Mouse (Mus musculus) Muller cell, postnatal 12 days (primary cell): ENCODE measurements at regions not wholly inside any gene's neighbourhood (a gene's known extent, or its start where the extent isn't known, plus 50 kb on each side); places are given as distances from the start of the nearest gene placed in this dataset.
A peak's percentile ranks its signal among the peaks of the same experiment; 100 is the strongest.

Experiments
- DNase-seq: peaks from one replicate; pipeline ENCODE4 v3.0.0-alpha.2; 2015; ENCODE audit errors: inconsistent ontology term

DNA sequence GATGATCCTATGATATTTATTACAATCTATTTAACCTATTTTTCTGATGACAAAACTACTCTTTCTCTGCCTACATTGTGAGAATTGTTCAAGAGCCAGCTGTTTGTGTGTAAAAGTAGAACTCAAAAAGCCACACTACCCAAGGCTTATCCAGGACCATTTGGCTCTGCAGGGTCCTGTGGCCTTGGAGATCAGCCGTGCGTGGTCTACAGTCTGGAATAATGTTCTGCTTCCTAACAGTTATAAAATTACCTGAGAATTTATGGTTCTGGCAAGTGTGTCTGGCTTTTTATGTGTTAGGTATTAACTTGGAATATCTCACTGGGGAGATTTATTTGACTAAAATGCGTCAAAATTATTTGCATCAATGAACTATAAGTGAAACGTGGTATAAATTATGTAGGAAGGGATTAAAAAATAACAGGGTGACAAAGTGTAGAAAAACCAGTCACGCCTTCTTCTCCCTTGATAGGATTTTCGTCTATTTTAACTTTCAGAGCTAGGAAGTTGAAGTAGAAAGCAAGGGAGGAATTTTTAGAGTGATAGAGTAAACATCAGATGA, 1789.0 kb upstream of the Gm7489 start:
- no peak for DNase-seq

DNA sequence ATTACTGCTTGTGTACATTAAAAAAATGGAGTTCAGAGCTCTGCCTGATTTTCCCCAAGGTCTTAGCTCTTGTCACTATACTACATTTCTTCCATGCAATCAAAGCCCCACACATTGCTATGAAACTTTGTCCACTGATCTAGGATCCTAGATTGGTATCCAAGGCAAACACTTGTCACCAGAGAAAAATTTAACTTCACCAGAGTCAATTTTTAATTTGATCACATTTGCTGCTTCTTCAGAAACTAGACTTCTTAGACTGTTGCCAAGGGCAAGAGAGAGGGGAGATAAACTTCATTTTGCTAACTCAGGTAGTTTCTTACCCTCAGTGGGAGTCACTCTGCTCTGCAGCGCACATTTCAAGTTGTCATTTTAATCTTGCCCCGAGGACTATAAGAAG, 1775.9 kb upstream of the Gm7489 start:
- no peak for DNase-seq

- DNase-seq = no peak
Observed at GRCm38 (mm10) chr15:52114368-52115036, 1770.2 kb upstream of the Gm7489 start.

DNA sequence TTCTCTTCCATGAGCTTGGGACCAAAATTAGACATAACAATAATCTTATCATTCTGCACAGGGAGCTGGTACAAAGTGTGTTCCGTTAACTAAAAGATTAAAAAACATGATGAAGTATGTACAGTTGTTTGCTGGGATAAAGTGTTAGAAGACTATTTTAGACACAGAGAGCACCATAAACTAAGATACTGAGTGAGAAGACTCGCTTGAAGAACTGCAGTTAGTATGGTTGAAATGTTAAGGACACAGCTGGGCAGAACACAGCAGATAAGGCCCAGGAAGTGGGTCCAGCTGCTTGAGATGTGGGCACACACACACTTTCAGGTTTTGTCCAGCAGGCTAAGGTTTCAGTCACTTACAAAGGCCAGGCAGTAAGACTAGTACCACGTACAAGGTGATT, 1748.0 kb upstream of the Gm7489 start:
- DNase-seq = no peak

GRCm38 (mm10) chr15:52153421-52153820, 1731.3 kb upstream of the Gm7489 start:
- peak; percentile 25 for DNase-seq

DNA sequence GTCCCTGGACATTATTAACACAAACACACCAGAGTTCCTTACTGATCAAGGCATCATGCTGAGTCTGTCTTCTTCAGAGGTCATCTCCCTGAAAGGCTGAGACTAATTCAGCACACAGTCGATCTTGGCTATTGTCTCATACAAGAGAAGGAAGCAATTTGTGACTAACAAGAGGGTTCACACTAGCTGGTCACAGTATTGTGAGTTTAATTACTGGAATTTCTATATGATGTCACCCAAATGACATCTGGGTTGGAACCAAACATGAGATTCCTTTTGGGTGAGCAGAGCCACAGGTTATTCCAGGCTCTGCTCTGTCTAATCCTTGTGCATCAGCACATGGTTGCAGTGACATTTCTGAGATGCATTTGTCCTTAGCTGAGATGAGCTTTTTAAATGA, 1728.9 kb upstream of the Gm7489 start:
- DNase-seq = peak; percentile 86

DNA sequence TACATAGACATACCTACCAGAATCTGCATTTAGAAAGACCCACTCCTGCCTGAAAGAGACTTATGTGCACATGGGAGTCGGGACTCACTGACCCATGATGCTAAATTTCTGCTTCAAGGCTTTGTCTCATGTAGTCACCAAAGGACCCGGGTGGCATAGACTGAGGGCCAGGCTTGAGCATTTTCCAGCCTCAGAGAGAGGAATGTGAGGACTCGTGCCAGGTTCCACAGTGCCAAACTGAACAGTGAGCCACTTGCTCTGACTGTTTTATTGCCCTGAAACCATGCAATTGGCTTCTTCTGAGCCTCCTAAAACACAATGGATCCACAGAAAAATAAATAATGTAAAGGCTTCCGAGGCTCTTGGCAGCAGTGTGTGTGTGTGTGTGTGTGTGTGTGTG, 1727.9 kb upstream of the Gm7489 start:
- DNase-seq = peak; percentile 90

- peak; percentile 77 for DNase-seq
Observed at GRCm38 (mm10) chr15:52160181-52161088, 1724.3 kb upstream of the Gm7489 start.

DNA sequence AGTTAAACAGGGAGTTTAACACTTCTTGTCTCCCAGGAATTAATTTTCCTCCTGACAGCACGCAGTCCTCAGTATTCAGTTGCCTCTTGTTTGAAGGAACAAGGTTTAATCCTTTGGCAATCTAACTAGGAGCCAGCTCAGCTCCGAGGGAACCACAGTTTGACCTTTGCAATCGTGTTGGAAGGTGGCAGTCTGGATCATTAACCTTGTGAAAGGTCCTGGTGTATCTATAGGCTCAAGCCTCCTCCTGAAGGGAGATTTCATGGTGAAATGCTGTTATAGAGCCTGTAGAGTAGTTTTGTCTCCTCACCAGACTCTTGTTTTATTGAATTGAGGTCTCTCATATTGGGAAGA, 1723.6 kb upstream of the Gm7489 start:
- DNase-seq = no peak

- peak; percentile 85 for DNase-seq
Observed at GRCm38 (mm10) chr15:52161568-52162316, 1723.0 kb upstream of the Gm7489 start.

GRCm38 (mm10) chr15:52166144-52166543, 1718.6 kb upstream of the Gm7489 start:
- no peak for DNase-seq

DNA sequence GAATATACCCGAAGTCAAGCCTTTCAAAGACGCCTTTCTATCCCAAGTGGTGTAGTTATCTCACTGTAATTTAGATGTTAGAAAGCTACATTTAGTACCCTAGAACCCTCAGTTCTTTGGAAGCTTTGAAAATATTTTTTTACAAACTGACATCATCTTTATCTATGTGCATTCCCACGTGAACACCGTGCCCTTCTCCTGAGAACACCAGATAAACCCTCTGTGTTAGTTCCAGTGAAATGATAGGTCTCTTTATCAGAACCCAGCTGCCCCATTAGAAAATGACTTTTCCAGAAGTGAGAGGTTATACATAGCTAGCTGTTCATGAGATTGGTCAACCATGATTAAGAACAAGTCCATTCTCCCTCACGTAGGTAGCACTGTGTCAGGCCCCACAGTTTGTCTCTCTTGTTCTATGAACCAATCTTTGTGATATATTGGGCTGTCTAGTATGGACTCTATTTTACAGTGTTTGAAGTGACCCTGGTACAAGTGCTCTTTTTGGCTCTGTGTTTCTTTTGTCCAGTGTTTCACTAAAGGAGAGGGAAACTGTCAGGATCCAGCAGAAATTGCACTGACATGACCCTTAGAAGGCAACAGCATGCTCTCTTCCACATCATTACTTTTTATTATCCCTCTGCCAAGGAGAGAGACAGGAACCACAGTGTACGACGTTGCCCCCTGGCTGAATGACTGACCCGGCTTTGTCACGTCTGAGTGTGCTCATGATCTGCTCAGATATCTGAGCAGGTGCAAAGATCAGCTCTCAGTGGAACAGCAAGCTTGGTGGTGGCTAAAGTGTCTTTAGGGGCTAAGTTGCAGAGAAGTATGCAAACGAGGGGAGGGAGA, 1717.9 kb upstream of the Gm7489 start:
- DNase-seq = peak; percentile 53

GRCm38 (mm10) chr15:52167811-52168210, 1716.9 kb upstream of the Gm7489 start:
- no peak for DNase-seq

- no peak for DNase-seq
Observed at GRCm38 (mm10) chr15:52176951-52177350, 1707.8 kb upstream of the Gm7489 start.

DNA sequence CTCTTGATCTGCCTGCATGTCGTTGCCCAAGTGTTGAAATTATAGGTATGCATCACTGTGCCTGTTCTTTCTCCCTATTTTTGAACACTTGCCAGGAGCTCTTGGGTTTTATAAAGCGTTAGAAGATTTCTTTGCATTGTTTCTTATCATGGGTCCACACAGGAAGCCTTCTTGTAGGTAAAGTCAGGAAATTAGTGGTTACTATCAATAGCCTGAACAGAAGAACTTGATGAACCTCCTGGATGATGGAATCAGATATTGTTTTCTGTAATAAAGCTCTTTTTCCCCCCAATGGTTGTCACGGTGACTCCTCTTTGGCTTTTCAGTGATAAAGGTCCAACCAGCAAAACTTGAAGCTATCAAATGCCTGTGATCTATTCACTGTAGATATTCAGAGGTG, 1706.0 kb upstream of the Gm7489 start:
- DNase-seq = no peak

- DNase-seq = peak; percentile 10
Observed at GRCm38 (mm10) chr15:52179379-52179778, 1705.3 kb upstream of the Gm7489 start.

DNA sequence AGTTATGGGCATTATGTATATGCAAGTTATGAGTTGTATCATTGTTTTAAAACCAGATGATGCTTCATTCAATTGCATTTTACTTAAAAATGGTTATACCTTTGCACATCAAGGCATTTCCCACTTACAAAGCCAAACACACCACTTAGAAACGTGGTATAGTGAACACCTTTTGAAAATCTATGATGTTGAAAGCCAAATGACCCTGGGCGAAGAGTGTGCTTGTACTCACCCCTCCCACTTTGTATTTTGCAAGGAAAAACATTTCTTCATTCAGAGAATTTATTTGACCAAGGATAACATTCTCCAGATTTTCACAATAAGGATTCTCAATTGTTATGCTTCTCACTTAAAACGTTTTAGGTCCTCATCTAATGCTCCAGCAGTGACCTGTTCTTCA, 1693.5 kb upstream of the Gm7489 start:
- no peak for DNase-seq

DNA sequence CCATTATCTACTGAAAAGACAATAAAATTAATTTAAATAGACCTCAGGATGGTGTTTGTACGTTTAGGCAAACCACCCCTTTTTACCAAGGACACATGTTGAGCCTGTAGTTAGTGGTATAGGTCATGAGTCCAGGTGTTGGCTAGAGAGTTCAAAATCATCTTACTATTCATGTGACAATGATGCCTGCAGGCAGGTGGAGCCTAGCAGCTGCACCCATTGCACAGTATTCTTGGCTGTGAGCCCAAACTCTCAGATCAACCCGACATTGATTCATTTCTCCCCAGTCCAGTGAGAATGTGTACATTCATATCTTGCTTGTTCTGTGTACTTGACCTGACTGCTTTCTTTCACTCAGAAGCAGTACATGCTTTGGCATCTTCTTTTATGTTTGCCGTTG, 1677.4 kb upstream of the Gm7489 start:
- DNase-seq = no peak

DNA sequence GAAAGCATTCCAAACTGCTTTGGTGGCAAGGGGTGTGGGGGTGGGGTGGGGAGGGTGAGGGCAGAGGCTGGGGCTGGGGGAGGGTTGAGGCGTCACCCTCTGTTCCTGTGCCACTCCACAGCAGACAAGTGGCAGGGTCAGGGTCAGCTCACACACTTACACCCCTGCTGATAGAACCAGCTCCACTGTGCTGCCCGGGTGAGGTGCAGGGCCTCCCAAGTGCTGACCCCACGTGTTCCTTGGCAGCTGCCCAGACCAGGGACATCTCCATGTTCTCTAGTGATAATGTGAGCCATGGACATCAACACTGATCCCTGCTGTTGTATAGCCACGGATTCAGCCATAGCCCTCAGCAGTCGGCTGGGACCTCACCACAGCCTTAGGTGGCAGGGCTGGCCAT, 1652.3 kb upstream of the Gm7489 start:
- DNase-seq = no peak

DNA sequence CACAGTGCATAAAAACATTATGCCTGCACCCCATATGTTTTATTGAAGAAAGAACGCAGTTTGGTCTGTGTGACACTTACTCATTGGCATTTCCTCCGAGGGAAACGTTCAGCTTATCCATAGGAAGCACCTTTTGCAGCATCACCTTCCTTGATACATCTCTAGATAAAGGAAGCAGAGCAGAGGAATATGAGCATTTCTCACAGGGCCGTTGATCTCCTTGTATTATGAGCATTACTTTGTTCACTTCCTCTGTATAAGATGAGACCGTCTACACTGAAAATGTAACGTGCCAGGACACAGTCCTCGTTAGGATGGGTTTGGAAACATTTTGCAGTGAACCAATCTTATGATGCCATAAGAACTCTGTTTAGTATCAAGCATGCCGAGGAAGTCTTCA, 1648.5 kb upstream of the Gm7489 start:
- DNase-seq = no peak

- DNase-seq = peak; percentile 50
Observed at GRCm38 (mm10) chr15:52242890-52243289, 1641.8 kb upstream of the Gm7489 start.
